Mouse (Mus musculus) limb, embryonic 11.5 days (tissue): ENCODE measurements around the gene Siva1. TPM values are rescaled to one million over a fixed set of nuclear protein-coding genes. Genes with fewer than 3 reads are reported as not detected.

Experiments
- ATAC-seq: fragments of 200-750 bp; cut with Nextera tagmentation; 2 replicates; pipeline ENCODE4 v1.8.0; 2017; ENCODE audit warnings: low read depth; ENCODE audit not compliant: insufficient number of reproducible peaks, low FRiP score, low TSS enrichment
- DNase-seq: peaks from one replicate; pipeline ENCODE4 v3.0.0-alpha.2; 2015; ENCODE audit warnings: low spot score
- H3K27ac ChIP-seq: fragments of 300-500 bp; sonication (generic); replicated peaks from 2 replicates; pipeline ENCODE4 v1.5.1; 2014; ENCODE audit warnings: low read depth, mild to moderate bottlenecking, low read length
- H3K27me3 ChIP-seq: fragments of 300-500 bp; sonication (generic); 2 replicates; pipeline ENCODE4 v1.6.1; 2014; ENCODE audit warnings: mild to moderate bottlenecking, low read length, mixed read lengths; ENCODE audit not compliant: control insufficient read depth, insufficient read depth
- H3K36me3 ChIP-seq: fragments of 300-500 bp; sonication (generic); 2 replicates; pipeline ENCODE4 v1.6.1; 2014; ENCODE audit warnings: mild to moderate bottlenecking, low read length, moderate library complexity, mixed read lengths; ENCODE audit not compliant: control insufficient read depth, insufficient read depth
- H3K4me1 ChIP-seq: fragments of 300-500 bp; sonication (generic); 2 replicates; pipeline ENCODE4 v1.6.1; 2014; ENCODE audit warnings: low read length, mixed read lengths; ENCODE audit not compliant: control insufficient read depth, insufficient read depth
- H3K4me2 ChIP-seq: fragments of 300-500 bp; sonication (generic); 2 replicates; pipeline ENCODE4 v1.6.1; 2014; ENCODE audit warnings: low read depth, mild to moderate bottlenecking, moderate library complexity; ENCODE audit not compliant: severe bottlenecking
- H3K4me3 ChIP-seq: fragments of 300-500 bp; sonication (generic); 2 replicates; pipeline ENCODE4 v1.5.1; 2014; ENCODE audit warnings: low read depth, low read length
- H3K9ac ChIP-seq: fragments of 300-500 bp; sonication (generic); 2 replicates; pipeline ENCODE4 v1.6.1; 2014; ENCODE audit warnings: mild to moderate bottlenecking, low read length
- H3K9me3 ChIP-seq: fragments of 300-500 bp; sonication (generic); 2 replicates; pipeline ENCODE4 v1.6.1; 2016; ENCODE audit warnings: low read length; ENCODE audit not compliant: control insufficient read depth
- WGBS: fragments of 180-500 bp; shearing (Covaris S2); extraction: QIAGEN DNeasy Blood & Tissue Kit; methylation state at CpG from one replicate; pipeline ENCODE4 v1.1.7; 2014; 5-methylcytosine and 5-hydroxymethylcytosine counted together
- polyA plus RNA-seq: library from polyadenylated mRNA; unstranded; fragments of >200 nt; fragmentation: Nextera tagmentation; extraction: Ambion mirVana; gene quantifications from 2 replicates; pipeline ENCODE4 v1.2.1, GENCODE M21; 2014

Siva1 gene
- polyA plus RNA-seq, 1 experiment from 2014 or later, result 294 TPM

- H3K4me2 ChIP-seq, result no peak overlapping the region
- ATAC-seq (no peak), DNase-seq (no peak)
- H3K4me3 ChIP-seq, result no peak overlapping the region
- no peak overlapping the region for H3K9ac ChIP-seq
- no peaks in the 10 kb centered on the region for H3K27me3 ChIP-seq
- no peak overlapping the region for H3K27ac ChIP-seq
- WGBS, result 69% methylated on average over 9 of the region's 9 CpGs
- H3K36me3 ChIP-seq, result no peaks in the 10 kb centered on the region
- peaks cover 6% of the 10 kb centered on the region; the same call in 1 of the 2 replicates for H3K4me1 ChIP-seq
- no peaks in the 10 kb centered on the region for H3K9me3 ChIP-seq
These were observed 10.8 kb upstream of the Siva1 start for GRCm38 (mm10) chr12:112633686-112634085.

GRCm38 (mm10) chr12:112639526-112639925 is 5.0 kb upstream of the Siva1 start:
- H3K9me3 ChIP-seq, result no peaks in the 10 kb centered on the region

GRCm38 (mm10) chr12:112643126-112643525 is 1.4 kb upstream of the Siva1 start:
- Histone ChIP-seq H3K4me2 (no peak overlapping the region), H3K9me3 (no peaks in the 10 kb centered on the region), H3K9ac (no peak overlapping the region), H3K4me1 (peaks cover 7% of the 10 kb centered on the region; the same call in 1 of the 2 replicates), H3K27me3 (no peaks in the 10 kb centered on the region), H3K27ac (no peak overlapping the region), H3K4me3 (no peak overlapping the region), H3K36me3 (peaks cover 1% of the 10 kb centered on the region; the same call in 1 of the 2 replicates)
- ATAC-seq, result no peak
- DNase-seq, result no peak
- 91% methylated on average over 6 of the region's 6 CpGs for WGBS

More at GRCm38 (mm10) chr12:112639526-112639925, 5.0 kb upstream of the Siva1 start:
- Histone ChIP-seq H3K27me3 (no peaks in the 10 kb centered on the region), H3K27ac (no peak overlapping the region), H3K9ac (no peak overlapping the region), H3K4me2 (no peak overlapping the region), H3K36me3 (no peaks in the 10 kb centered on the region), H3K4me1 (no peaks in the 10 kb centered on the region), H3K4me3 (no peak overlapping the region)
- ATAC-seq, result no peak
- DNase-seq, result no peak
- 81% methylated on average over 10 of the region's 10 CpGs for WGBS

GRCm38 (mm10) chr12:112644855-112645506 is 502 bp downstream of the Siva1 start:
- DNase-seq, result no peak
- WGBS, result under 1% methylated on average over 57 of the region's 75 CpGs
- ATAC-seq, result peak; percentile 24

GRCm38 (mm10) chr12:112646139-112646538 is 1.7 kb downstream of the Siva1 start:
- H3K4me3 ChIP-seq, result peak overlapping the region; percentile 64
- WGBS, result 61% methylated on average over 6 of the region's 6 CpGs
- no peak overlapping the region for H3K27ac ChIP-seq
- peaks cover 14% of the 10 kb centered on the region; the same call in 1 of the 2 replicates for H3K36me3 ChIP-seq
- H3K4me1 ChIP-seq, result peaks cover 7% of the 10 kb centered on the region; the same call in 1 of the 2 replicates
- no peaks in the 10 kb centered on the region for H3K9me3 ChIP-seq
- H3K4me2 ChIP-seq, result peak overlapping the region; percentile 94; the same call in 1 of the 2 replicates
- no peak for ATAC-seq
- H3K27me3 ChIP-seq, result no peaks in the 10 kb centered on the region
- DNase-seq, result no peak
- 0 out of 2 replicates have a peak overlapping the region, but pooled peaks have one; percentile 32 for H3K9ac ChIP-seq

More at GRCm38 (mm10) chr12:112644855-112645506, 502 bp downstream of the Siva1 start:
- Histone ChIP-seq H3K27me3 (no peaks in the 10 kb centered on the region), H3K9me3 (no peaks in the 10 kb centered on the region), H3K4me3 (peak overlapping the region; percentile 64), H3K36me3 (peaks cover 14% of the 10 kb centered on the region; the same call in 1 of the 2 replicates), H3K4me1 (peaks cover 7% of the 10 kb centered on the region; the same call in 1 of the 2 replicates), H3K9ac (peak overlapping the region; percentile 82), H3K4me2 (peak overlapping the region; percentile 94), H3K27ac (peak overlapping the region; percentile 77)

GRCm38 (mm10) chr12:112648081-112648480 is 3.6 kb downstream of the Siva1 start:
- no peak overlapping the region for H3K9ac ChIP-seq
- H3K27me3 ChIP-seq, result no peaks in the 10 kb centered on the region
- H3K36me3 ChIP-seq, result peaks cover 20% of the 10 kb centered on the region; the same call in 1 of the 2 replicates
- no peak overlapping the region for H3K27ac ChIP-seq
- WGBS, result 92% methylated on average over 5 of the region's 5 CpGs
- no peak for DNase-seq
- no peaks in the 10 kb centered on the region for H3K9me3 ChIP-seq
- H3K4me2 ChIP-seq, result no peak overlapping the region
- H3K4me1 ChIP-seq, result peaks cover 7% of the 10 kb centered on the region; the same call in 1 of the 2 replicates
- no peak overlapping the region for H3K4me3 ChIP-seq
- no peak for ATAC-seq

- no peak overlapping the region for H3K4me3 ChIP-seq
- no peaks in the 10 kb centered on the region for H3K9me3 ChIP-seq
- H3K4me1 ChIP-seq, result no peaks in the 10 kb centered on the region
- DNase-seq (no peak), ATAC-seq (no peak)
- H3K4me2 ChIP-seq, result no peak overlapping the region
- peaks cover 42% of the 10 kb centered on the region for H3K36me3 ChIP-seq
- WGBS, result 83% methylated on average over 5 of the region's 5 CpGs
- H3K27me3 ChIP-seq, result no peaks in the 10 kb centered on the region
- H3K9ac ChIP-seq, result no peak overlapping the region
- H3K27ac ChIP-seq, result no peak overlapping the region
These were observed 7.4 kb downstream of the Siva1 start for GRCm38 (mm10) chr12:112651778-112652439.

GRCm38 (mm10) chr12:112653157-112653824 is 8.8 kb downstream of the Siva1 start:
- Histone ChIP-seq H3K27me3 (no peaks in the 10 kb centered on the region), H3K4me1 (no peaks in the 10 kb centered on the region), H3K9me3 (no peaks in the 10 kb centered on the region), H3K4me2 (no peak overlapping the region), H3K4me3 (no peak overlapping the region), H3K9ac (no peak overlapping the region), H3K27ac (no peak overlapping the region), H3K36me3 (peaks cover 49% of the 10 kb centered on the region)
- DNase-seq (peak; percentile 90), ATAC-seq (peak; percentile 61)
- 61% methylated on average over 7 of the region's 7 CpGs for WGBS
